Mouse (Mus musculus): ENCODE data around the gene Atpif1.
"Not testable (repeated sequence)": the region's sequence is repeated elsewhere in the genome, so short reads cannot be mapped to it uniquely, and the experiment has no call there.

Gene Atpif1

DNA sequence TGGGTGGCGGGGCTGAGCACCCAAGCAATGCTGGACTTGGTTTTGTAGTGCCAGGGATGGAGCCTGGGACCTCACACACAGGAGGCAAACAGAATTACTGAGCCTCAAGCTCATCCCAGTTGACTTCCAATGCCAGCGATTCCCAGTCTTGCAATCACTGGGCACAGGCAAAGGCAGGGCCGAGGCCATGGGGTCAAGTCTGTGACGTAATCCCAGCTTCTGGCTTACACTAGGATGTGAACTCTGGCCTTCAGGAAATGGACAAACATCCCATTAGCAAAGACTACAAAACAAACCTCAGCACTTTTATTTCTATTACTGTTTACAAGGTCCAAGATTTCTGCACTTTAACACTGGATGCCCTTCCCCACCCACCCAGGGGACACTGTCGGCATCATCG, 41.7 kb downstream of the Atpif1 start:
- DNase-seq (ENCODE audit: low read depth, low spot score), result no peak

DNA sequence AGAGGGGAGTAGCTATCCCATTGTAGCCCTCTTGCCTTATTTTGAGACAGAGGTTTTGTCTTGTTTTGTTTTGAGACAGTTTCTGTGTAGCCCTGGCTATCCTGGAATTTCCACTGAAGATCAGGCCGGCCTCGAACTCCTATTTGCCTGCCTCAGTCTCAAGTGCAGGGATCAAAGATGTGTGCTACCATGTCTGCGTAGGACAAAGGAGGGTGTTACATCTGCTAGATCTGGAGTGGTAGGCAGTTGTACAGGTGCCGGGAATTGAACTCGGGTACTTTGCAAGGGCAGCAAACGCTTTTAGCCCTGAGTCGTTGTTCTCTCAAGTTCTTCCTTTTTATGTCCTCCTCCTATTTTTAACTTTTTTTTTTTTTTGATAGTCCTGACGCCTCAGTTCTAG, 42.4 kb downstream of the Atpif1 start:
- DNase-seq (ENCODE audit: low read depth, low spot score), result no peak

DNA sequence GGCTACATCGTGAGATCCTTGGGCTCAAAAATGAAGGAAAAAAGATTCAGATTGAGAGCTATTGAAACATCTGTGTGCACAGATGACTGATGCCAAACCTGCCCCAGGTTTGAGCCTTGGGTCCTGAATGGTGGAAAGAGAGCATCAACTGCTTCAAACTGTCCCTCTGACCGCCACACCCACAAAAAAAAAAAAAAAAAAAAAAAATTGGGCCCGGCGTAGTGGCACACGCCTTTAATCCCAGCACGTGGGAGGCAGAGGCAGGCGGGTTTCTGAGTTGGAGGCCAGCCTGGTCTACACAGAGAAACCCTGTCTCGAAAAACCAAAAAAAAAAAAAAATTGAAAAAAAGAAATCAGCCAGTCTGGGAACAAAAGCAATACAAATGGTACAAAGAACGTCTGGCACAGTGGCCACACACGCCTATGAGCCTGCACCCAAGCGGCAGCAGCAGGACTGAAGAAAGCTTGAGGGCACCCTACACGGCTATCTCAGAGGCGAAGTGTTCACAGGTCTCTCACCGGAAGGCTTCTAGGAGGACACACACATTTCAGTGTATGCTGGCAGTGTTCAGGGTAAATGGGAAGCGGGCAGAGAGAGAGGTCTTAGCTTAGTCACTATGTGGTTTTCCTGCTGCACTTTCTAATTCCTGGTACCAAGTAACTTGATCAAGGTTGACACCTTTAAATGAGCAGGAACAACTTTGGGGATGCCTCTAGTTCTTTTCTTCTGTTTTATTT, 43.0 kb downstream of the Atpif1 start:
- no peak for DNase-seq (ENCODE audit: low read depth, low spot score)

DNA sequence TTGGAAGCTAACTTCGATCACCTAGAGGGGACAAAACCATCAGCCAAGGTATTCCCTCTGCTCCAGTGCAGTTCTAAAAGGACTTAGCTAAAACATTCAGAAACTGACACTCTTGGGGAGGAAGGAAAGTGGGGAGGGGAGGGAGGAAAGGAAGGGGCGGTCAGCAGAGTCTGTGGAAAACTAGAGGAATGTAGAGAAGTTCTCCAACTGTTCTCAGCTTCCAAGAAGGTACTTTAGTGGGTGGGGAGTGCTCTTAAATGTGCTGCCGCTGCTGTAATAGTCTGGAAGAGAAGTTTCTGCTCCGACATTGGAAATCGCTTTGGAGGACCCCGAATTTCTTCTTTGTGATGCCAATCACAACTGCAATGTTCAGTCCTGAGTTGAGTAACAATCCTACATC, 44.5 kb downstream of the Atpif1 start:
- DNase-seq (ENCODE audit: low read depth, low spot score), result no peak

DNA sequence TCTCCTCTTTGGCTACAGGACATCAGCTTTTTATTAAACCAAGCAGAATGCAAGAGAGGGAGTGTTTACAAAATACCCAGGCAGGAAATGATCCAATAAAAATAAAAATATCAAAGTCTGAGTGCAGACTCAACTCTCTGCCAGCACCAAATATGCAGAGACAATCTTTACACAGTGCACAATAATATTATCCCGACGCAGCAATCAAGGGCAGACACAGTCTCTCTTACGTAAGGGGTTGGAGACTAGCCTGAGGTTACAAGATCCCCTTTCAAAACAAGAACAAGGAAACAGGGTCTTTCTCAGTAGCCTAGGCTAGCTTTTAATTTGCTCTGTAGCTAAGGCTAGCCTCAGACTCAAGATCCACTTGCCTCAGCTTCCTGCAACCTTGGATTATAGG, 44.9 kb downstream of the Atpif1 start:
- no peak for DNase-seq (ENCODE audit: low read depth, low spot score)

DNA sequence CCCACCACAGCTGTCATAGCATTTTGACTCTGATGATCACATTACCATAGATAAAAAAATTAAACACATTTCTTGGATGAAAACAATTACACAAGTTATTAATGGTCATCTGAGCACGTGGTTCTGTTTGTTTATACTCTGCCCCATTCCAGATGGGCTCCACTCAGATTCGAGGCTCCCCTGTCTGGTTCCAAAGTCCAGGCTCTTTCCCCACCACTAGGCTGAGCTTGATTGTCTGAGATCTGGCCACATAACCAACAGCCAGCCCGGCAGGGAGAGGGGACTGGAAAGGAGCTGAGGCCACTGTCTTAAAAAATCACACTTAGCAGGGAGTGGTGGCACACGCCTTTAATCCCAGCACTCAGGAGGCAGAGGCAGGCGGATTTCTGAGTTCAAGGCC, 48.6 kb downstream of the Atpif1 start:
- no peak for DNase-seq (ENCODE audit: low read depth, low spot score)

DNA sequence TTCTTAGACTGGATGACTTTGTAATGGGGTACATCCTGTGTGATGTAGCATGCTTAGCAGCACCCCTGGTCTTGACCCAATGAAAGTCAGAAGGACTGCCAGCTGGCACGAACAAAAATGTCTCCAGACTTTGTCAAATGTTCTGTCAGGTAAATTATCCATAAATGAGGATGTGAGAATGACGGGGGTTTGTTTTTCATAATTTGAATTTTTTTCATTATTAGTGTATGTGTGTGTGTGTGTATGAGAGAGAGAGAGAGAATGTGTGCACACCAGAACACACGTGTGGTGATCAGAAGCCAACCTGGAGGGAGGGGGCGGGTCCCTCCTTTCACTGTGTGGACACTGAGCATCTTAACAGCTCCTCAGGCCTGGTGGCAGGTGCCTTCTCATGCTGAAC, 49.2 kb downstream of the Atpif1 start:
- DNase-seq (ENCODE audit: low read depth, low spot score), result no peak

DNA sequence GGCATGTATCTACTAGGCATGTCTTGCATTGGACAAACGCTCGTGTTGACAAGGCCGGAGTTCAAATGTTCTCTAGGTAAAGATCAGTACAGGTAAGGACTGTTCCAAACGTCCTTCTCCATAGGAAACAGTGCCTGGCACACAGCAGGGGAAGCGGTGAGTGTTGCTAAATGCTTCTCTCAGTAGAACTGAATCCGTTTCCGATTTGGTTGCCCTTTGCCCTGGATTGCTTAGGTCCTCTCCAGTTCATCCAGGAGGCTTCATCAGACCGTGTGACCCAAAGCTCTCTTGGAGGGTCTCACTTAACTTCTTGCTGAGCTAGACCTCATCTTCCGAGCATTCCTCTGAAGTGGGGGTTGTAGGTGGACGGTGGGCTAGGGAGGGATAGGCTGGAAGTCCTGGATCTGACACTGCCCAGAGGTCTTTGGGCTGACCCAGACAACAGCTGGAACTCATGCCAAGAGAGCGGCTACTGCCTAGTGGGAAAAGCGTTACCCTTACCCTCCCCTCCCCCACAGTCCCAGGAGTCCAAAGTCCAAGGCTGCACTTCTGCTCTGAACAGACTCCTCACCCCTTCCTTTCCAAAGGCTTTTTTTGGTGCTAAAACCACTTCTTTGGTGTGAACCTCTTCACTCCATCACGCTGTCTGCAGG, 50.4 kb downstream of the Atpif1 start:
- no peak for DNase-seq (ENCODE audit: low read depth, low spot score)

DNA sequence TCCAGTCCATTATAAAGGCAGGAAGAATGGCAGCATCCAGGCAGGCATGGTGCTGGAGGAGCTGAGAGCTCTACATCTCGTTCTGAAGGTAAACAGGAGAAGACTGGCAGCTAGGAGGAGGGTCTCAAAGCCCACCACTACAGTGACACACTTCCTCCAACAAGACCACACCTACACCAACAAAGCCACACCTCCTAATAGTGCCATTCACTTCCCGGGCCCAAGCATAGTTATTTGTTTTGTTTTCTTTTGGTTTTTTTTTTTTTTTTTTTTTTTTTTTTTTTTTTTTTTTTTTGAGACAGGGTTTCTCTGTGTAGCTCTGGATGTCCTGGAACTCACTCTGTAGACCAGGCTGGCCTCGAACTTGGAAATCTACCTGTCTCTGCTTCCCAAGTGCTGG, 51.4 kb downstream of the Atpif1 start:
- DNase-seq (ENCODE audit: low read depth, low spot score), result not testable (repeated sequence)

Measured in retina, postnatal 7 days (tissue).